Mouse (Mus musculus): ENCODE measurements around the gene Boll.

DNA sequence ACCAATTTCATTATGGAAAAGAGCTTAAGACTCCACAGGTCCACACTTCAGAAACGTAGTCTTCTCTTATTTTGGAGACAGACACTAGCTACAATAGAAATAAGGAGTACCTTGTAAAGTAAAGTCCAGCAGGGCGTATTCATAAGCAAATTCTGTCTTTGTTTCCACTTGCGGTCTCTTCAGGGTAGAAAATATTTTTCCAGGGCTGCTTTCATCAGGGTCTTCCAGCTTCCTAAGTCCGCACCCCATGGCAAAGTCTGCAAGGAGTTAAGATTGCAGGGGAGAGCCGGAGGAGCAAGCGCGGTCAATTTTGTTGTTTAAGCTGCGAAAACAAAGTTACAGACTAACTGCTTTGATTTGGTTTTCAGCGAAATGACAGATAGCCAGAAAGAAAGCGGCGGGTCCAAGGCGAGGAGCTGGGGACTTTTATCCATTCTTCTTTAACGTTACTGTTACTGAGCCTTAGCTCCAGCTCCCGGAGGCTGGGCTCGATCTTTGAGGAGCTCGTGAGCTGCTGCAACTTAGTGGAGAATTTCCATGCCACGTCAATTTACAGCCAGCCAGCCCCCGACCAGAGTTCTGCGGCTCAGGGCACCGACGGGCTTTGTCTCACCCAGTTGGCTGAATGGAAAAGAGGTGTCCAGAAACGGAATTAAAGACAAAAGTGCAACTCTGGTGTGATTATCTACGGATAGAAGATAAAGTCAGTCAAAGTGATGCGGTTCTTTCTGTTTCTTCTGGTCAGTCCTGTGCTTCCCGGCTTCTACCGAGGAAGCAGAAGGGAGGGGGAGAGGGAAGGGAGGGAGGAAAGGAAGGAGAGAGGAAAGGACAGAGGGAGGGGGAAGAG is 137.0 kb downstream of the Boll start, which contains the start of gene Rftn2:
- no peak for TF ChIP-seq CTCF (IDR thresholded peaks at IDR 0.05; ENCODE audit: extremely low read depth, insufficient read depth, insufficient read length, insufficient replicate concordance)
- no peak for TF ChIP-seq POLR2A (IDR thresholded peaks at IDR 0.05; ENCODE audit: low read depth, low read length)
